Mouse (Mus musculus): ENCODE measurements around the gene Efna5. TPM values are rescaled to one million over a fixed set of nuclear protein-coding genes. Genes with fewer than 3 reads are reported as not detected.

Efna5 gene
- polyA plus RNA-seq, 1 experiment from 2014 or later: 75.1 TPM

GRCm38 (mm10) chr17:62756951-62757350, 124.2 kb downstream of the Efna5 start:
- H3K9ac ChIP-seq: no peak overlapping the region
- no peaks in the 10 kb centered on the region for H3K9me3 ChIP-seq
- 86% methylated on average over 3 of the region's 3 CpGs for WGBS
- H3K36me3 ChIP-seq: no peaks in the 10 kb centered on the region
- H3K4me1 ChIP-seq: peaks cover 23% of the 10 kb centered on the region
- H3K4me3 ChIP-seq: no peak overlapping the region
- H3K4me2 ChIP-seq (replicated peaks): no peak overlapping the region
- H3K27ac ChIP-seq: no peak overlapping the region
- no peaks in the 10 kb centered on the region for H3K27me3 ChIP-seq
- no peak for ATAC-seq (ENCODE audit: low FRiP score, low read depth)

- H3K27me3 ChIP-seq: no peaks in the 10 kb centered on the region
- H3K9me3 ChIP-seq: no peaks in the 10 kb centered on the region
- 87% methylated on average over 2 of the region's 2 CpGs for WGBS
Measured at GRCm38 (mm10) chr17:62755635-62756034, 125.5 kb downstream of the Efna5 start.

DNA sequence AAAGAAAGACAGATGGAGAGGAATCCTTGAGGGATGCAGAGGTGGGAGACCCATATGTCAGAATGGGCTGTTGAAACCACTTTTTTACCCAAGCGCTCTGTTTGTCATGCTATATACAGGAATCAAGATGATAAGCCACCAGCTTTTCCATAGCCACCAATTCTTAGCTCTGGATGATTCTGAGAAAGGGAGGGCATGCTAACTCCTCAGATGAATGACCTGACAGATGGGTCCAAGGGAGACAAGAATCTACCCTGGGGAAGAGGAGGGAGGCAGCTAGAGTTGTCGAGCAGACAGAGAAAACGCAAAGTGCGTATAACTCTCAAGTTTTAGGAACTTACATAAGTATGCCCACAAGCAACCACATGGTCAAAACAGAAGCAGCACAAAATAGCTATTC, 126.5 kb downstream of the Efna5 start:
- Histone ChIP-seq H3K36me3 (no peaks in the 10 kb centered on the region), H3K4me2 (replicated peaks) (no peak overlapping the region), H3K9me3 (no peaks in the 10 kb centered on the region), H3K27ac (no peak overlapping the region), H3K27me3 (no peaks in the 10 kb centered on the region), H3K9ac (no peak overlapping the region), H3K4me3 (no peak overlapping the region), H3K4me1 (0 out of 2 replicates have a peak, but pooled peaks cover 3% of the 10 kb centered on the region)
- no peak for ATAC-seq (ENCODE audit: low FRiP score, low read depth)
- 80% methylated on average over 4 of the region's 4 CpGs for WGBS

More at GRCm38 (mm10) chr17:62755635-62756034, 125.5 kb downstream of the Efna5 start:
- Histone ChIP-seq H3K4me3 (no peak overlapping the region), H3K4me2 (replicated peaks) (no peak overlapping the region), H3K9ac (no peak overlapping the region), H3K4me1 (peaks cover 13% of the 10 kb centered on the region), H3K27ac (no peak overlapping the region), H3K36me3 (no peaks in the 10 kb centered on the region)
- no peak for ATAC-seq (ENCODE audit: low FRiP score, low read depth)

DNA sequence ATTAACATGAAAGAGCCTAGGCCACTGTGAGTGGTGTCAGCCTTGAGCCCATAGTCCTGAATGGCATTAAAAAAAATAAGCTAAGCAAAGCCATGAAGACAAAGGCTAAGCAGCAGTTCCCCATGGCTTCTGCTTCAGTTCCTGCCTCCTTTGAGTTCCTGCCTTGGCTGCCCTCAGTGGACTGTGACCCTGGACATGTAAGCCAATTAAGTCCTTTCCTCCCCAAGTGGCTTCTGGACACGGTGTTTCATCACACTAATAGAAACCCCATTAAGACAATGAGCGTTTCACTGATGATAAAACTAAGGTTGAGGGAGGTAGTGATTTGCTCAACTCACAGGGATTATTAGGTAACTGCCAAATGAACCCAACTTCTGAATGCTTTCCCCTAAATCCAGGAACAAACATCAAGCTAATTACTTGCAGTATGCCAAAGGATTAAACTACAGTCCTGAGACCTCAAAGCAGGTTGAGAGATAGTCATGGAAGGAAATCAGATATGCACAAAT, 128.7 kb downstream of the Efna5 start:
- Histone ChIP-seq H3K4me1 (peaks cover 19% of the 10 kb centered on the region), H3K9ac (no peak overlapping the region), H3K4me3 (no peak overlapping the region), H3K36me3 (no peaks in the 10 kb centered on the region), H3K4me2 (replicated peaks) (no peak overlapping the region), H3K27ac (no peak overlapping the region), H3K27me3 (no peaks in the 10 kb centered on the region), H3K9me3 (no peaks in the 10 kb centered on the region)
- ATAC-seq (ENCODE audit: low FRiP score, low read depth): no peak
- 31% methylated on average over 2 of the region's 2 CpGs for WGBS

- 79% methylated on average over 3 of the region's 3 CpGs for WGBS
- peaks cover 28% of the 10 kb centered on the region for H3K4me1 ChIP-seq
Measured at GRCm38 (mm10) chr17:62750647-62751046, 130.5 kb downstream of the Efna5 start.

DNA sequence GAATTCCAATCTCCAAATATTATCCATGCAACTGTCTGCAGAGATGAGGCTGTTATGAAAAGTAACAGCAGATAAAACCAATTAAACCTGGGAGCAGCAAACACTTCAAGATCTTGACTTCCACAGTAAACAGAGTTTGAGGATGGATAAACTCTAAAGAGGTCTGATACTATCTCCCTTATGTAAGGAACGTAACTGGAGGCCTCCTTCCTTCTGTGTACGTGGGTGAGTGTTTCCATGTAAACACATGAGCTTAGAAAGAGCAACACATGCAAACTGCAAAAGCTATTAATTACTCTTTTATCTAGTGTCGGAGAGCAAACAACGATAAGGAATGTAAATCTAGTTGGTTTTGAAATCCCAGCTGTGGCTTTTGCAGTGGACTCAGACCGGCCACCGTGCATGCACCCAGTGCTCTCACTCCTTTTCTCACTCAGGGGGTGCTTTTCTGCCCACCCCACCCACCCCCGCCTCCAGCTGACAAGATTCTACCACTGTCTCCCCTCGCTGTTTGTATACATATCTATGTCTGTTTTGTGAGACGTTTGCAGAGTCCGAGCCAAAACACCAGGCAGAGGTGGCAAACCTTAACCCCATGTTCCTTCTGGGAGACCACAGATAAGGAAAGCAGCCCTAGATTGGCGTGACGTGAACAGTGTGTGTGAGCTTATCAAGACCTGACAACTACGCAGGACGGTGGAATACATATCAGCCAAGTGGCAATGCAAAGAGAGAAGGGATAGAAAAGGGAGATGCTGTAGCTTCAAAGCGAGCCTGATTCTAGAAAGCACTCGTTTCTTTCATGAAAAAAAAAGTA, 132.1 kb downstream of the Efna5 start:
- peaks cover 6% of the 10 kb centered on the region; the same call in 1 of the 2 replicates for H3K27me3 ChIP-seq

More at GRCm38 (mm10) chr17:62750647-62751046, 130.5 kb downstream of the Efna5 start:
- Histone ChIP-seq H3K36me3 (no peaks in the 10 kb centered on the region), H3K4me2 (replicated peaks) (no peak overlapping the region), H3K27ac (no peak overlapping the region), H3K4me3 (no peak overlapping the region), H3K9ac (no peak overlapping the region), H3K27me3 (peaks cover 3% of the 10 kb centered on the region; the same call in 1 of the 2 replicates), H3K9me3 (no peaks in the 10 kb centered on the region)
- no peak for ATAC-seq (ENCODE audit: low FRiP score, low read depth)

DNA sequence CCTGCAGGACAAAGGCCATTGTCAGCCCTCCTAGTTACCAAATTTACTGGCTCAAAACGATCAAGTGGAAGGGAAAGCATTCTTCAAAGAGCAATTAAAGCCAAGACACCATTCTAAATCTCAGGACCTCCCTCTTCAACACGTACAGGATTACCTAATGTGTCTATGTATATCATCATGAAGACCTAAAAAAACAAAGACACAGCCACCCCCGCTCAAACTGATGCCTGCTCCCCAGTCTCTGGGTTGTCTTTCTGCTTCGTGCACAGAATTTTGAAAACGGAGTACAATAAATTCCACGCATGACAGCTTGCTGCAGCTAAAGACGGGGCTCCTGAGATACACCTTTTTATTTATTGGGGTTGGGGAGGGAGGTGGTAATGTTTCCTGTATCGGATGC, 133.7 kb downstream of the Efna5 start:
- peaks cover 6% of the 10 kb centered on the region; the same call in 1 of the 2 replicates for H3K27me3 ChIP-seq
- H3K4me1 ChIP-seq: peaks cover 29% of the 10 kb centered on the region
- H3K4me3 ChIP-seq: no peak overlapping the region
- H3K9ac ChIP-seq: no peak overlapping the region
- ATAC-seq (ENCODE audit: low FRiP score, low read depth): no peak
- 54% methylated on average over 8 of the region's 8 CpGs for WGBS
- no peaks in the 10 kb centered on the region for H3K36me3 ChIP-seq
- no peak overlapping the region for H3K27ac ChIP-seq
- H3K9me3 ChIP-seq: no peaks in the 10 kb centered on the region
- H3K4me2 ChIP-seq (replicated peaks): no peak overlapping the region

More for the DNA sequence above, 132.1 kb downstream of the Efna5 start:
- H3K4me3 ChIP-seq: no peak overlapping the region
- no peaks in the 10 kb centered on the region for H3K9me3 ChIP-seq
- 64% methylated on average over 16 of the region's 16 CpGs for WGBS
- H3K4me2 ChIP-seq (replicated peaks): 0 out of 2 replicates have a peak overlapping the region, but pooled peaks have one; percentile 11
- H3K4me1 ChIP-seq: peaks cover 29% of the 10 kb centered on the region
- ATAC-seq (ENCODE audit: low FRiP score, low read depth): no peak
- H3K36me3 ChIP-seq: no peaks in the 10 kb centered on the region
- H3K27ac ChIP-seq: no peak overlapping the region
- no peak overlapping the region for H3K9ac ChIP-seq

- 44% methylated on average over 9 of the region's 9 CpGs for WGBS
- ATAC-seq (ENCODE audit: low FRiP score, low read depth): no peak
- H3K4me2 ChIP-seq (replicated peaks): no peak overlapping the region
Measured at GRCm38 (mm10) chr17:62746827-62747226, 134.3 kb downstream of the Efna5 start.

DNA sequence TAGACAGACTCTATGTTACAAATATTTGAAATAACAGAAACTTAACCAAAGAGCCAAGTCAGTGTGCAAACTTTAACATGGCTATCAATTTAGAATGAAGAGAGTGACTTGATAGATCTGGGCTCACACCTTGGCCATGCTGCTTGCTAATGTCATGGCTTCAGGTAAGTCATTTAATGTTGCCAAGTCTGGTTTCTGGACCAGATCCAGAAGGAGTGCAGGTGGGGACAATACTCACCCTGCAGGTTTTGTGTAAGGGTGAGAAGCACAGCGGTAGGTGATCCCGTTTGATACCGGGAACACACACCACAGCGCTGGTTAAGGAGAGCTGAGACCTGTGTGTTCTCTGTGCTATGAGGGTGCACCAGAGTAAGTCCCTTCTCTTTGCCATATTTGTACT, 135.8 kb downstream of the Efna5 start:
- ATAC-seq (ENCODE audit: low FRiP score, low read depth): no peak
- Histone ChIP-seq H3K4me3 (no peak overlapping the region), H3K9ac (no peak overlapping the region), H3K4me1 (peaks cover 29% of the 10 kb centered on the region), H3K27me3 (peaks cover 6% of the 10 kb centered on the region; the same call in 1 of the 2 replicates), H3K9me3 (no peaks in the 10 kb centered on the region), H3K36me3 (no peaks in the 10 kb centered on the region), H3K4me2 (replicated peaks) (no peak overlapping the region), H3K27ac (no peak overlapping the region)
- 89% methylated on average over 4 of the region's 4 CpGs for WGBS

More at GRCm38 (mm10) chr17:62746827-62747226, 134.3 kb downstream of the Efna5 start:
- H3K4me3 ChIP-seq: no peak overlapping the region
- peaks cover 29% of the 10 kb centered on the region for H3K4me1 ChIP-seq
- H3K36me3 ChIP-seq: no peaks in the 10 kb centered on the region
- no peak overlapping the region for H3K27ac ChIP-seq
- no peak overlapping the region for H3K9ac ChIP-seq
- H3K9me3 ChIP-seq: no peaks in the 10 kb centered on the region
- H3K27me3 ChIP-seq: peaks cover 6% of the 10 kb centered on the region; the same call in 1 of the 2 replicates

DNA sequence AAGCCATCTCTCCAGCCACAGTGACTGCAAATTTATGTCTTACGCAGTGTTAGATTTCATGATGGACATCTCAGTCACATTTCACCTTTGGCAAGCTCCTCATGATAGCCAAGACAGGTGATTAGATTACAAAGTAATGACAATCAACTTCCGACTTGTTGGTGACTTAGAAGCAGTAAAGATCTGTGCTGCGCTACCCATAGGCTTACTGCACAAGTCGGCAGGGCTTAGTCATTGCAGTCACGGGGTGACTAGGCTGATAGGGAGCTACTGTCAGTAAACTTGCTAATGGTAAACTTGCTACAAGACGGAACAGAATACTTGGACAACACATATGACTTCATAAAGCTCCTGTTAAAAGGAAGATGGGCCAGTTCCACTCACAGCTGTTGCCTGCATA, 136.9 kb downstream of the Efna5 start:
- H3K4me1 ChIP-seq: peaks cover 29% of the 10 kb centered on the region
- no peak overlapping the region for H3K4me3 ChIP-seq
- no peak overlapping the region for H3K9ac ChIP-seq
- ATAC-seq (ENCODE audit: low FRiP score, low read depth): no peak
- 68% methylated on average over 6 of the region's 6 CpGs for WGBS
- peaks cover 6% of the 10 kb centered on the region; the same call in 1 of the 2 replicates for H3K27me3 ChIP-seq
- H3K36me3 ChIP-seq: peaks cover 4% of the 10 kb centered on the region; the same call in 1 of the 2 replicates
- H3K9me3 ChIP-seq: no peaks in the 10 kb centered on the region
- no peak overlapping the region for H3K4me2 ChIP-seq (replicated peaks)
- H3K27ac ChIP-seq: no peak overlapping the region

GRCm38 (mm10) chr17:62741702-62742101, 139.4 kb downstream of the Efna5 start:
- H3K27me3 ChIP-seq: peaks cover 6% of the 10 kb centered on the region; the same call in 1 of the 2 replicates
- H3K27ac ChIP-seq: no peak overlapping the region
- no peak for ATAC-seq (ENCODE audit: low FRiP score, low read depth)
- H3K36me3 ChIP-seq: peaks cover 9% of the 10 kb centered on the region; the same call in 1 of the 2 replicates
- H3K4me1 ChIP-seq: peaks cover 8% of the 10 kb centered on the region
- no peak overlapping the region for H3K4me2 ChIP-seq (replicated peaks)
- 74% methylated on average over 5 of the region's 5 CpGs for WGBS
- H3K9ac ChIP-seq: no peak overlapping the region
- 0 out of 2 replicates have a peak, but pooled peaks cover 4% of the 10 kb centered on the region for H3K9me3 ChIP-seq
- no peak overlapping the region for H3K4me3 ChIP-seq

DNA sequence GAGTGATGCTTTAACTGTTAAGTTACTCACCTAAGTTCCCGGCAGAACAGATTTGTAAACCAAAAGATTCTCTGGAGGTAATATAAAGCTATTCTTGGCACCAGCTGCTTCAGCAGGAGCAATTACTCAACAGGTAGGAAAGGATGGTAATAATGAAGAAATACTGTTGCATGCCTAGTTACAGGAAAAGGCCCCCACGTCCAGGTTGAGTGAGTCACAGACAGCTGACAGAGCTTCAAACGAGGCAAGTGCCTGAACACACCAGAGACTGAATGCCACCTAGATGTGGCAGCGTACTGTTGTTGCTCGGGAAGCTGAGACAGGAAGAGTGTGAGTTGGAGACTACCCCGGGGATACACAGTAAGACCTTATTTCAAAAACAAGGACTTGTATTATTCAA, 140.1 kb downstream of the Efna5 start:
- Histone ChIP-seq H3K36me3 (peaks cover 9% of the 10 kb centered on the region; the same call in 1 of the 2 replicates), H3K4me2 (replicated peaks) (no peak overlapping the region), H3K27ac (no peak overlapping the region), H3K27me3 (peaks cover 5% of the 10 kb centered on the region; the same call in 1 of the 2 replicates), H3K4me1 (peaks cover 13% of the 10 kb centered on the region), H3K9ac (no peak overlapping the region), H3K4me3 (no peak overlapping the region), H3K9me3 (0 out of 2 replicates have a peak, but pooled peaks cover 4% of the 10 kb centered on the region)
- WGBS: 61% methylated on average over 6 of the region's 6 CpGs
- no peak for ATAC-seq (ENCODE audit: low FRiP score, low read depth)

All from limb, embryonic 13.5 days (tissue).